Mouse (Mus musculus): ENCODE data around the gene Prkra.

Prkra gene

DNA sequence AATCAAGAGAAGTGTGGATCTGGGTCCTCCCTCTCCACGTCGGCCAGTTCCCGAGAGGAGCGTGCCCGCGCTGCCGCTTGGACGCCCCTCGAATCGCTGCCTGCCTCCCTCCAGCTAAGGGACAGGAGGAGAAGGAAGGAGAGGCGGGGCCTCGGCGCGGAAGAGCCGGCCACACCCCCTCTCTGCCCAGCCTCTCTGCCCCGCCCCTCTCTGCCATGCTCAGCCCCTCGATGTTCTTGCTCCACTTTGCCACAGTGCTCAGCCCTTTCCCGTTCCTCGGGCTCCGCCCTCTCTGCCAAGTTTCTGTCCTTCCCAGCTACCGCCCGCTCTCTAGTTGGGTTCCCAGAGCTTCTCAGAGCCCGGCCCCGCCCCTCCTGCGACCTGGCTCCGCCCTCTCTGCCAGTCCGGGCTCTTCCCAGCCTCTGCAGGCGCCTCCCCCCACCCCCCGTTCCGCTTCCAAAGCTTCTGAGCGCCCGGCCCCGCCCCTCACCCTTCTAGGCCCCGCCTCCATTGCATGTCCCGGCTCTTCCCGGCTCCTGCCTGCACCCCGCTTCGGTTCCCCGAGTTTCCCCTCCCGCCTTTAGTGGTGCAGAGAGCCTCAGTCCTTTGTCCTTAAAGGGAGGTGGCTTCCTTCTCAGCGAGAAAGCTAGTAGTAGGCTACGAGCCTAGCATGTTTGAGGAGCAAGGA is at the start of gene Prkra, which contains the start of gene Pjvk:
Prkra (minus strand) TSS at position 133 of the 688 bp plus-strand sequence.
Pjvk (plus strand) TSS at position 594 of the 688 bp plus-strand sequence.
- peak; percentile 95 for DNase-seq (ENCODE audit: low spot score)

DNA sequence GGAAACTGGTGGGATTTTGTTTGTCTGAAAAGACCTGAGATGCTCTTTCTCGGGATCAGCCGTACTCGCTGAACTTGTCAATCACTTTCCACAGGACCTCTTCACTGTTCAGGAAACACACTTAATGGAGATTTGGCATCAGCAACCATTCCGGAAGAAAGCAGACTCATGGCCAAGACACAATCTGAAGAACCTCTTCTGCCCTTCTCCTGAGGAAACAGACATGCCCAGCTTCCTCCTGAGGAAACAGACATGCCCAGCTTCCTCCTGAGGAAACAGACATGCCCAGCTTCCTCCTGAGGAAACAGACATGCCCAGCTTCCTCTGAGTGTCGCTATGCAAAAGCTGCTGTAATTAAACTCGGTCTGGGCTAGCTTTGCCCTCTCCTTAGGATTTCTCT is 47.5 kb upstream of the Prkra start:
- no peak for DNase-seq (ENCODE audit: low spot score)

DNA sequence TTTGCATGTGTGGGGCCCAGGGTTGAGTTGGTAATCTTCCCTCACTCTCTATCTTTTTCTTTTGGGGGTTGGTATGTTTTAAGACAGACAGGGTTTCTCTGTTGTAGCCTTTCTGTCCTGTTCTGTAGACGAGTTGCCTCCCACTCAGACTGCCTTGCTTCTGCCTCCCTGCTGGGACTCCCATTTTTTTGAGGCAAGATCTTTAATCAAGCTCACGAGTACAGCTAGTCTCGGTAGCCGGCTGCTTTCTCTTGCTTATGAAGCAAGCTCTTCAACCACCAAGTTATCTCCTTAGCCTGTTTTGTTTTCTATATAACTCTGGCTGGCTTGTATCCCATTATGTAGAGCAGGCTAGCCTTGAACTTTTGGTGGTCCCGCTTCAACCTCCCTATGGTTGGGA is 46.0 kb upstream of the Prkra start:
- DNase-seq (ENCODE audit: low spot score): no peak

DNA sequence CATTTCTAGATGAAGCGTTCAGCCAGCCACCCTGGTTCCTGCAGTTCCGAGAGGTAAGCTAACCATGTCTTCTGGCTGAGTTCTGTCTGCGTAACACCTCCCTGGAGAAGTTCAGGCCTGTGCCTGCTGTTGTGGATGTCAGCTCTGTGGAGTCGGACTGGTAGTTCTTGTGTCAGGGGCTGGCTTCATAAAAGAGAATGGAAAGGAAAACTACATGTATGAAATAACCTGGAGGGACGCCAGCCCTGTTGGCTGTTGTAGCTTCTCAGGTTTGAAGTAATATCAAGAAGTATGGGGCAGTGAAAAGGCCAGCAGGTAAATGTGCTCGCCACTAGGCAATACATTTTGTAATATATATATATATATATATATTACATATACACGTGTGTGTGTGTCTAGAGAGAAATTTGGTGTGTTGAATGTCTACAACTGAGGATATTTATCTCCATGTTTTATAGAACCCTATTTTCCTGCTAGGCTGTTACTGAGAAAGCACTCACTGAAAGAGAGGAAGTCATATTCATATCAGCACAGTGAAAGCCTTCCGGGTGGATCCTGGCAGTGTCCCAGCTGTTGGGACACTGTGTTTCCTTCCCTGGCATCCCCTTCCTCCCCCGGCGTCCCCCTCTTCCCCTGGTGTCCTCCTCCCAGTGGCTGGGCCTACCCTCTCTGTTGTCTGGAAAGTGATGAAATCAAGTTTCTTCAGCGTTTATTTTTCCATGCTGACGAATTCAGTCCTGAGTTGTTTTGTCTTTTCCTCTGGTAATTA is 42.8 kb upstream of the Prkra start:
- no peak for DNase-seq (ENCODE audit: low spot score)

DNA sequence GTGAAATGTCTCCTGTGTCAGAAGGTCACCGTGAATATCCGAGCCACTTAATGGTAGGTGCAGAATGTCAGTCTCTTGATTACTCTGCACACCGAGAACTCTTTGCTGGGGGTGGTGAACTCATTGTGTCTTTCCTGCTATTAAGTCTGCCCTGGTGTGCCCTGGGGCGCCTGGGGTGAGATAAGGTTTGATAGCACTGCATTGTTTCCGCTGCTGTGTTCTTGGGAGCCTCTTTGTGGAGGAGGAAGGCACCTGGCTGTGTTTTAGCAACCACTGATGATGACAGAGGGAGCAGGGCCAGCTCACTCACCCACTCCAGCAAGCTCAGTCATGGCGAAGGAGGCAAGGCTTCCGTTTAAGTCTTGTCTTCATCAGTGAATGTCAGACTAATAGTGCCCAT is 40.3 kb upstream of the Prkra start:
- DNase-seq (ENCODE audit: low spot score): no peak

DNA sequence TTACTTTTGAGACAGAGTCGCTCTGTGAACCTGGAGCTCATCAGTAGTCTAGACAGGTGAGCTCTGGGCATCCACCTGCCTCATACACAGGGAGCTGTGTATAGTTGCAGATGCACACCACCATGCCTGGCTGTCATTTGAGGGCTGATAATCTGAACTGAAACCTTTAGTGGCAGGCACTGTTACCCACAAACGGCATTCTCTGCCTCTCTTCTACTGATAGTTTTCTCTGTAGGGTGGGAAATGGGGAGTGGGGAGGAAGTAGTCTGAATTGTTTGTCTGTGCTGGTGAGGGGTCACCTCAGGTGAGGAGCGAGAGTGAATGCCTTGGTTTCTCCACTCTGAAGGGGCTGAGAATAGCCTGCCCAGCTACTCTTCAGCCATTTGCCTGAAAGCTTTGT is 39.8 kb upstream of the Prkra start:
- no peak for DNase-seq (ENCODE audit: low spot score)

DNA sequence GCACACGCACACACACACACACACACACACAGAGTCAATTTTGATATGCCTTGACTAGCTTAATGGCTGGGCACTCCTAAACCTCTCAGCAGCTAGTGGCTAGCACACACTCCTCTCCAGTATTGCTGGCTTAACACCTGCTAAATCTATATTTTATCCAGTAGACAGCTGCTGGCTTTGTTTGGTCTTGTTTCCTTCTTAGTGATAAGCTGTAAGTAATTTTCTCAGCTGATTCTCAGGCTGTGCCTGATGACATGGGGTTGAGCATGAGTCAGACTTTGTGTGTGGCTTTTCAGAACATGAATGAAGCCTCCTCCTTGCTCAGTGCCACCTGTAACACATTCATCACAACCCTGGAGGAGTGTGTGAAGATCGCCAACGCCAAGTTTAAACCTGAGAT is 39.2 kb upstream of the Prkra start:
- DNase-seq (ENCODE audit: low spot score): no peak

DNA sequence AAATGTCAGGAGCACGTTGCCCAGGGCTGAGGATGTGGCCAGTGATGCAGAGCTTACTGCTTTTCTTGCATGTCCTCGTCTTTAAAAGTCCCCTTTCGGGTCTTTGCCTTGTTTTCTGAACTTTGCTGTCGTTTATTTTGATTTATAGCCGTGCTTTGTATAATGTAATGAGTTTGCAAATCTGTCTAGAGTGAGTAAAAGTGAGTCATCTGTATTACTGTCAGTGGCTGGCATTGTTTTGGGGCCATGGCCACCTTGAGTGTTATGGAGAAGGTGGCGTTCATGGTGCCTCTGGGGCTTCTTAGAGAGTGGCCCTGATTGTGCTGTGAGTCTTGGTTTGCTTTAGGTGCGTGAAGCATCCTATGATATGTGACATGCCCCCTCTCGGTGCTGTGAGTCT is 34.5 kb upstream of the Prkra start:
- no peak for DNase-seq (ENCODE audit: low spot score)

DNA sequence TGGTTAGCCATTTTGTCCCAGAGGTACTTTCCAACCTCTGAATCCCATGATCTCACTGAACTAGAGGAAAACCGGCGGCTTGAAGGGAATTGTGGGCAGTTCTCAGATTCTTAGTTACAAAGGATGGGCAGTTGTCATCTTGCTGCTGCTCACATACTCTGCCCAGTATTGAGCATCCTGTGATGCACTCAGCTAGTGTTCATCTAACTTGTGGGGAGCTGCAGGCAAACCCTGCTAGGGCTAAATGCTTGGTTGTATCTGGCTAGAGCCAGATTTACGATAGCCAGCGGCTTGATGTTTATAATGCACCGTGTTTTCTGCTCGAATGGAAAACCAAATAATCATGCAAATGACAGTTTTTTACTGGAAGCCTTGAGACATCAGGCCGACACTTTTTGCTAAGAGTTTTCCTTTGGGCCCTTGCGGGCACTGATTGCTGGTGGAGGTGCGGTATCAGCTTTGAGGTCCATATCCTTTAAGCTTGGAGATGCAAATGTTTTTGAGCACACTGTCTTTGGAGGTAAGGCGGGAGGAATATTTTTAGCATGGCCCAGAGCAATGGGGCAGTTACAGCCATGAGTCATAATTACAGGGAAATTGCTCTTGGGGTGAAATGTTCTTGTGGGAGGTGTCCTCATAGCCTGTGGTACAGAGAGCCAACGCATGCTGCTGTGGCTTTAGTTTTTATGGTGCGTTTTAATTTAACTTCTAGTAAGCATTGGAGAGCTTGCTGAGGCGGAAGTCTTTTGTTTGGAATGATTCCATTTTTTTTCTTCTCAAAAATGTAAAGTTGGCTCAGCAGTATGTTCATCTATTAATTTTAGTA is 28.8 kb upstream of the Prkra start:
- DNase-seq (ENCODE audit: low spot score): no peak

DNA sequence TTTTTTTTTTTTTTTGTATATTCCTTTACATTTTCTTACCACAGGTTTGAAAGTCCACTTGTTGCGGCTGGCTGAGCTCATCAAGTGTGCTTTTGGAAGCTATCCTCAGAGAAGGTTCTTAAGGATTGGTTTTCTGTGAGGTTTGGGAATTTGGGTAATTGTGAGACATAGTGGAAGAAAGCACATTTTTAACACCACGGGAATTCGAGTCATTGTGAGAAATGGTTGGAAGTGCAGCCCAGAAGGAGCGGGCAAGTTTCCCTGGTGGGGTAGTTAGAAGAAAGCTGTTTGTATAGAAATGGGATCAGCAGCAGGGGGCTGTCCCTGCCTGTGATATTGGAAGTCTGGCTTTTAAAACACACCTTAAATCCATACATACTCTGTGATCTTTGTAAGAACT is 28.1 kb upstream of the Prkra start:
- no peak for DNase-seq (ENCODE audit: low spot score)

DNA sequence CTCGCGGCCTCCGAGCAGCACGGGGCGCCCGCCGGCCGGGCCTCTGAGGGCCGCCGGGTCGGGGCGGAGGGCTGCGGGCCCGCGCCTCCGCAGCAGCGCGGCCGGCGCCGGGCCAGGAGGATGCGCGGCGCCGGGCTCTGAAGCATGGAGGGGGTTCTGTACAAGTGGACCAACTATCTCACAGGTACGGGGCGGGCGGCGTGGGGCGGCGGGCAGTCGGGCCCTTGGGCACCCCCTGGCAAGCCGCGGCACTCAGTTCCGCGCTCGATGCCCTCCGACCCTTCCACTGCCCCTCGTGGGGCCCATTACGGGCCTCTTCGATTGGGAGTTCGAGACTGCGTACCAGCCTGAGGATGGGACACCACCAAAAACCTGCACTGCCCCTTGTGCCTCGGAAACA is 27.6 kb upstream of the Prkra start:
- DNase-seq (ENCODE audit: low spot score): no peak

DNA sequence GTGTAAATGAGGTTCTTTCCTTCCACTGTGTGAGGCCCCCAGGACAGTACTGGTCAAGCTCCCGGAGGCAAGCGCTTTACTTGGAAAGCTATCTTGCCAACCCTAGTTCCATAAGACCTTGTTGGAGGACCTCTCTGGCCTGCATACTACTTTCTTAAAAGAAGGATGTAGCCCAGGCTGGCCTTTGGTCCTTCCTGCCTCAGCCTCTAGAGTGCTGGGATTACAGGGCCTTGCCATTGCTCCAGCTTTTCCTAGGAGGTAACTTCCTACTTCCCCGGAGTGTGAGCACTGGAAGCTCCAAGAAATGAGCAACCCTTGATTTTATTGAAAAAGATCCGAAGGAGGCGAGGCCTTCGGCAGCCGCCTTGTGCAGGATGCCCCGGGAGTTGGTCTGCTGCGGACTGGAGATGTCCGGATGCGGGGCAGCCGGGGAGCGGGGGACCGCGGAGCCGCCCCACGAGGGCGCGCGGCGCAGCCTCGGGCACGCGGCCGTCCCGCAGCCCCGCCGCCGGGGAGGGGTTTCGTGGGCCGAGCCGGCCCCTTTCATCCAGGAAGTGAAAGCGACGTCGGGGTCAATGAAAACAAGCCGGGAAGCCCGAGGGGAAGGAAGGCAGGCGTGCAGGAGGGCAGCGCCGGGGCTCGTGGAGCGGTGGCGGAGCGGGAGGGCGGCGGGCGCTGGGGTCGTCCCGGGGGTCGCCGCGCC is 27.1 kb upstream of the Prkra start, which contains the start of gene Plekha3:
Plekha3 (plus strand) TSS at position 557 of the 703 bp plus-strand sequence.
- peak; percentile 48 for DNase-seq (ENCODE audit: low spot score)

DNA sequence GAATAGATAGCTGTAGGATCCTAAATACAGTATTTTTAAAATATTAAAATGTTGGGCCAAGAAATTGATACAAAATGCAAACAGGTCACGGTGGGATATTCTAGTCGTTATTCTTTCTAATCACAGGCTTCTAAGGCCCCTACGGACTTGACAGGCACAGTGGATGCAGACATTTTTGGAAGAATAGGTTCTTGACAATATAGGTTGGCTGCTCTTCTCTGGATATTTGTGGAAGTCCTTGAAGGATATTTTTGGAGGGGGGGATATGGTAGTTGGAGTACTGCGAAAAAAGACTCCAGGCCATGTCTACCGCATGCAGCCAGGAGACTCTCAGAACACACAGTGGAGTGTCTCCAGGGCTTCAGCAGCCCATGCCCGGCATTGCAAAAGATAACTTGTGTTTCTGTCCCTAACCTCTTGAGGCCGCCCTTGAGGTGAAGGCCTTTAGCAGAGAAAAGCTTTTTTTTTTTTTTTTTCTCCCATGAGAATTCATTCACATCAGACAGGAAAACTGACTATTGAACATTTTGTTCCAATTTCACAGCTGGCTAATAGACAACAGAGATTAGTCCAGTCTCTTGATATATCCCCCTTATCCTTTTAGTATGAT is 25.8 kb upstream of the Prkra start:
- no peak for DNase-seq (ENCODE audit: low spot score)

DNA sequence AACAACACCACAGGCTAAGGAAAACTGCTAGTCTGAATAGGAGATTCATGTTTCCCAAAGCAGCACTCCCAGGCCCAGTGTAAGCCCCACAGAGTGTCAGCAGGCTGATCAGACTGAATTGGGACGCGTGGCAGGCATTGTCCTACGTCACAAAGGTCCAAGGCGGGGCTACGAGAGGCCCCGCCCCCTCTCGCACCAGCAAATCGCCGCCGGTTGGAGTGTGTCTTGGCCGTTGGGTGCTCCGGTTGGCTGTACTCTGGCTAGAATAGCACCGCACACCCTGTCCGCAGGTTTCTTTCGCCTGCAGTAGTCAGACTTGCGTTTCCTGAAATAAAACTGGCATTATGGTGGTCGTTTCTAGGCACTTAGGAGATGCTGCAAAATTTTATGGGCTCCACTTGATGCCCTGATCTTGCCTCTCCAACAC is 25.2 kb upstream of the Prkra start, which contains the start of gene Fkbp7:
Fkbp7 (minus strand) TSS at position 151 of the 427 bp plus-strand sequence.
- peak; percentile 87 for DNase-seq (ENCODE audit: low spot score)

DNA sequence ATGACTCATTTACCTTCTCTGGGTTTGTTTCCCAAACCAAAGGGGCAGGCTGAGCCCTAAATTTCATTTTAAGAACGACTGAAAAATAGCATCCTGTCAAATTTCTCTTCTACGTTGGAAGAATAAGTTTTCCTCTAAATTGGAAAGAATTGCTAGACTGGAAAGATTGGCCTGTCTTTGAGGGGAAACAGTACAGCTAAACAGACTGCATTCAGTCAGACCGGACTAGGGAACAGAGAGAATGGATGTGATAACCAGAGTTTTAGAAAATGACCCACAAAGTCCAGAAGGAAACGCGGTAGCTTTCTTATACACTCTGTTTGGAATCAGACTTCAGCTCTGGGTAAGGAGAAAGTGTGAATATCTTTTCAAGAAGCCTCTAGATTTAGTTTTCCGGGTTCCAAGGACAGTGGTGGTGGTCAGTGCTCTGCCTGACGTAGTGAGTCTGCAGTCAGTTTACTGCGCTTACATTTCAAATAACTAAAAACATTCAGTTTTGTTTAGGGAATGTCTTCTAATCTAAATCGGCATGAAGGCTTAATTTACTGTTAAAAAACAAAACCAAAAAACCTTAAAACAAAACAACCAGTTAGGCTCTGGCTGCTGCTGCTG is 24.4 kb upstream of the Prkra start:
- DNase-seq (ENCODE audit: low spot score): no peak

DNA sequence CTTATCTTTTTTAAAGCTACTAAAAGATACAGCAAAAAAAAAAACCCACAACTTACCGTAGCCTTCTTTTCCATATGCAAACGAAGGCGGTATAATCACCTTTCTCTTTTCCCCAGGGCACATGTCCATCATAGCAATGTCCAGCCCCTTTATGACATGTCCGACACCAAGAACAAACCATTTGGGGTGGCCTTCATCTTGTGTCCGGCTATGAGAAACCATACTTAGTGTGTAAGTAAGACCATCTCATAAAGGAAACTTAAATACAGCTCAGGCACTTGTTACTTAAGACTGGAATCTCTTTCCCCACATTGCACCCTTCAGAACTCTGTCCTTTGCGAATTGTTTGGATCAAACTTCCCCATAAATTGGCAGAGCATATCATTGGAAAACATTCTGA is 23.8 kb upstream of the Prkra start:
- DNase-seq (ENCODE audit: low spot score): no peak

DNA sequence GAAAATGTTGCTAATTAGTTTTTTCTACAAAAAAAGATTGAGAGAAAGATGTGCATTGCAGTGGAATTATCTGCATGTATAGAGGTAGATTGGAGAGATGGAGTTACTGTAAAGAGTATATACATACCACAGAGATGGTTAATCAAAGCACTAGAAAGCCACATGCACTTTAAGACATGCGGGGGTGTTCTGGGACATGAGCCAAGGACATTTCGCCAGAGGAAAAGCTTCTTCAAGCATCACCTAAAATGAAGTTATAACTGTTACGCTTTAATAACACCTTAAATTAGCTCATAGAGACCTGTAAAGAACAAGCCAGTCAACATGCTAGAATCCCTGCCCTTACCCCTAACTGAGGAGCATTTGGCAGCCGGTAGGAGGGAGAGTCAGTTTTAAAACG is 19.4 kb upstream of the Prkra start:
- no peak for DNase-seq (ENCODE audit: low spot score)

DNA sequence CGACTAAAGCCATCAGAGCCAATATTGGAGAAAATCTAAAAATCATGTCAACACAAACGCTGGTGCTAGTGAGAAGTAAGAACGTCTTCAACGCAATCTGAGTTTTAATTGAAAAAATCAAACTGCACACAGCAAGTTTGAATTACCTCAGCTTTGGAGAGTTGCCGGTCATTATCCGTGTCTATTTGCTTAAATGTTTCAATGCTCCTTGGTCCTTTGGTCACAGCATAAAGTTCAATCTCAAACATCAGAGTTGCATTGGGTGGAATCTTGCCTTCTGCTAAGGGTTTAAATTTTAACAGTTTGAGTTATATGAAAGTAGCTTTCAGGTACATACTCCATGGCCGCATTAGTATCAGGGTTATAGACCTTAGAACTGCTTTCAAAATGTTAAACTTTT is 17.7 kb upstream of the Prkra start:
- no peak for DNase-seq (ENCODE audit: low spot score)

DNA sequence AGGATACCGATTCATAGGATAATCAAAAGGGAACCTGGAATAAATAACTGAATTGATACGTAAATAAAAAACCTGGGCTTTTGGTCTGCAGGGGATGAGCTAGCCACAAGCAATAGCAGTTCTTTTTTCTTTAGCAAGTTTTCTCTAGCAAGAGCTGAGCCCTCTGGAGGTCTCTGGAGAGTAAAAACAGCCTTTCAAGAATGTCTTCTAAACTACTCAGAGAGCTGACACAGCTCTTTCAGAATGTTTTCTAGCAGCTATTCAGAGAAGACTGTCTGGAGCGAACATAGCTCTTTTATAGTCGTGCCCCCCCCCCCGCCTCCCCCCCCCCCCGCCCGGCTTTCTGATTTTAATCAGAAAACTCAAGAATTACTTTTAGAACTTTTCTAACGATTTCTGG is 11.6 kb upstream of the Prkra start:
- no peak for DNase-seq (ENCODE audit: low spot score)

DNA sequence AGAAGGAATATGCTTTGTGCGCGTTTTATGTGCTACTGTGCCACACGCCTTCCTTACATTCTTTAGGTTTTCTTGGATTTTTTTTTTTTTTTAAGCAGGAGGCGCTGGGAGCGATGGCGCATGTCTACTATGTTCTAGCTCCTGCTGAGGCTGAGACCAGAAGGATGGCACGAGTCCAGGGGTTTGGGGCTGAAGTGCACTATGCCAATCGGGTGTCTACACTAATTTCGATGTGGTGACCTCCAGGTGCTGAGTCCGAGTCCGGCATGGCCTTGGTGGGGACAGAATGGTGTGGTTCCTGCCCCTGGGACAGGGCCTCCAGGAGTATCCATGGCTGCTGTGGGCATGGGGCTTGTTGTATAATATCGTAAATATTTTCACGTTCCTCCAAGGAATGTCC is 10.7 kb upstream of the Prkra start:
- no peak for DNase-seq (ENCODE audit: low spot score)

DNA sequence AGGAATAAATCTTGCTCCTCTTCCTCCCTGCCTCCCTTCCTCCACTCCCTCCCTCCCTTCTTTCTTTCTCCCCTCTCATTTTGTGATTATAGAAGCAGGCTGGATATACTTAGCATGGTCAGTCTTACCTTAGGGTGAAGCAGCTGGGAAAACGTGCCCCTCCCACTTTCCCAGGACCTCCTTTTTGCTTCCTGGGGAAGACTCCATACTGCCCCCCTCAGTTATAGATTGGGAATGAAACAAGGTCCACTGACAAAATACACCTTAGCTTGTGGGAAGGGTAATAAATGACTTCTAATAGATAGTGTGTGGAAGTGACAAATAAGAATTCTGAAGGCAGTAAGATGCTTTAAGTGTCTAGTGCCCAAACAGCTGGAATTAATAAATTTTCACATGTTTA is 8.2 kb upstream of the Prkra start:
- no peak for DNase-seq (ENCODE audit: low spot score)

Data from layer of hippocampus, adult 9-10 months (tissue).